Mouse (Mus musculus) E14TG2a.4 (cell line): ENCODE measurements around the gene Ppp4r3a.

Experiments used
- CTCF ChIP-seq: conservative IDR thresholded peaks from 2 replicates; pipeline ENCODE4 v1.5.1; 2014; ENCODE audit warnings: low read length
- NANOG ChIP-seq: IDR thresholded peaks from 2 replicates; pipeline ENCODE4 v1.6.1; 2014; ENCODE audit warnings: borderline replicate concordance, low read length, mixed read lengths
- POU5F1 ChIP-seq: IDR thresholded peaks from 2 replicates; pipeline ENCODE4 v1.6.1; 2014; ENCODE audit warnings: low read length, borderline replicate concordance

GRCm38 (mm10) chr12:101014549-101015164 is 68.8 kb downstream of the Ppp4r3a start:
- TF ChIP-seq CTCF, result no peak
- TF ChIP-seq NANOG, result no peak
- TF ChIP-seq POU5F1, result no peak
